Mouse (Mus musculus): ENCODE measurements around the gene Szrd1. TPM values are rescaled to one million over a fixed set of nuclear protein-coding genes. Genes with fewer than 3 reads are reported as not detected.
"Not testable (repeated sequence)": the region's sequence is repeated elsewhere in the genome, so short reads cannot be mapped to it uniquely, and the experiment has no call there.

Szrd1 gene
- total RNA-seq, 1 experiment from 2014 or later = 51.7 TPM

DNA sequence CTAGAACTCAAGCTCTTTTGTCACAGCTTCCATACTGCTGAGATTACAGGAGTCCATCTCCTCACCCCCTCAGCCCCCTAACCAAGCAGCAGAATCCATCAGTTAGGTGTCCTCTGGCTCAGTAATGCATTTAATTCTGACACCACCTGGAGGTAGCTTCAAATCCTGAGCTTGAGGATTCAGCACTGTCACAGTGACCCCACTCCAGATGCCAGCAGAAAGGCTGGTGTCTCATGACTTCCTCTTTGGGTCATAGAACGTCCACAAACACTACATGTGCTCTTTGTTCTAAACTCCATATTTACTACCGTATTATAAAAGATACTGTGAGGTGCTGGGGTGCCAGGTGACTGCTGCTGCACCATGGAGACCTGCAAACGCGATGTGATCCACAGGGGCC is 17.9 kb upstream of the Szrd1 start:
- ATAC-seq (replicated peaks in 1 of 2; ENCODE audit: insufficient read depth in 1 of 2, low FRiP score in 2 of 2, low TSS enrichment in 1 of 2, low read depth in 1 of 2, poor library complexity in 2 of 2, severe bottlenecking in 2 of 2) = peak; percentile 32 to 40; a peak in 2 of 4 replicates

DNA sequence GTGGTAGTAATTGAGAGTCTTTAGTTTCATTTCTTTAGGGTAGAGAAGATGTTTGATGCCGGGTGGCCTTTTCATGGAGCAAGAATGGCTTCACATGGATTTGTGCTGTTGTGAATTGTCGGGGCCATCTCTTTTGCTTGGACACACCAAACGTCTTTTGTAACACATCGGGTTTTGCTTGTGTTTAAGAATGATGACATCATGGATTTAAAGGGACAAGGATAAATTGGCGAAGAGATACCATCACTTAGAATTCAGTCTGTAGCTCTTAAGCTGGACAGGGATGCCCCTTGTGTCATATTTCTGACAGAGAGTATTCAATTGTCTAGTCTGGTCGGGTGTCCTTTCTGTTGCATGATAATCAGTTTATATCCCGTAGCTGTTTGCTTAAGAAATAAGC is 9.5 kb upstream of the Szrd1 start:
- no peak for ATAC-seq (replicated peaks in 1 of 2; ENCODE audit: insufficient read depth in 1 of 2, low FRiP score in 2 of 2, low TSS enrichment in 1 of 2, low read depth in 1 of 2, poor library complexity in 2 of 2, severe bottlenecking in 2 of 2)

DNA sequence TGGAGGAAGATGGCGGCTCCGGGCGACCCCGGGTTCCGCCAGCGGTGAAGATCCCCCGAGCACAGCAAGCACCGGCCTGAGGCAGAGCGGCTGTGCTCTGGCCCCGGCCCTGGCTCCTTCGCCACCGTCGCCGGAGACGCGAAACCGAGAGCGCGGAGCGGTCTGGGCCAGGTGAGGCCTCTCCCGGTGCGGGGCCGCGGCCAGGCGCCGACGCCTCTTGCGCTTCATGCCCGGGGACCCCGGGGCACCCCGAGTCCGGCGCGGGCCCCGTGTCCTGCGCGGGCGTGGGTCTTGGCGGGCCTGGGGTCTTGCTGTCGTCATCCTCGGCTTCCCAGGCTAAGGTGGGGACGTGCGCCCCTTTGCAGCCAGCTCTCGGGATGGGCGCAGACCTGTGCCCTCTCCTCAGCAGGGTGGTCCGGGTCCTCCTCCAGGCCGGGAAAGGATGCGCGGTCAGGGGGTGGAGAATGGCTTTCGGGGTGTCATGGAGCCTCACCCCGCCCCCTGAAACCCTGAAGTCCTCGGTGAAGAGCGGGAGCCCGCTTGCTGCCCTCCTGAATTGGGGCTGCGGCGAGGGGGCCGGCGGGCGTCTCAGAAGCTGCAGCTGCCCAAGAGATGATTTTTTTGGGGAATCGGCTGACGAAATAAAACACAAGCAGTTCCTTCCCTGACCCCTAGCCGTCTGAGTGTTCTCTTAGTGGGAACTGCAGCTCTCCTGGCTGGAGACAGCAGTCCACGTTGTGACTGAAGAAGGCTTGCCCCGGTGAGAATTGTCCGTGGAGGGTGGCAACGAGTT is 8.6 kb upstream of the Szrd1 start:
- ATAC-seq (replicated peaks in 1 of 2; ENCODE audit: insufficient read depth in 1 of 2, low FRiP score in 2 of 2, low TSS enrichment in 1 of 2, low read depth in 1 of 2, poor library complexity in 2 of 2, severe bottlenecking in 2 of 2) = peak; percentile 33 to 35; a peak in 3 of 4 replicates

DNA sequence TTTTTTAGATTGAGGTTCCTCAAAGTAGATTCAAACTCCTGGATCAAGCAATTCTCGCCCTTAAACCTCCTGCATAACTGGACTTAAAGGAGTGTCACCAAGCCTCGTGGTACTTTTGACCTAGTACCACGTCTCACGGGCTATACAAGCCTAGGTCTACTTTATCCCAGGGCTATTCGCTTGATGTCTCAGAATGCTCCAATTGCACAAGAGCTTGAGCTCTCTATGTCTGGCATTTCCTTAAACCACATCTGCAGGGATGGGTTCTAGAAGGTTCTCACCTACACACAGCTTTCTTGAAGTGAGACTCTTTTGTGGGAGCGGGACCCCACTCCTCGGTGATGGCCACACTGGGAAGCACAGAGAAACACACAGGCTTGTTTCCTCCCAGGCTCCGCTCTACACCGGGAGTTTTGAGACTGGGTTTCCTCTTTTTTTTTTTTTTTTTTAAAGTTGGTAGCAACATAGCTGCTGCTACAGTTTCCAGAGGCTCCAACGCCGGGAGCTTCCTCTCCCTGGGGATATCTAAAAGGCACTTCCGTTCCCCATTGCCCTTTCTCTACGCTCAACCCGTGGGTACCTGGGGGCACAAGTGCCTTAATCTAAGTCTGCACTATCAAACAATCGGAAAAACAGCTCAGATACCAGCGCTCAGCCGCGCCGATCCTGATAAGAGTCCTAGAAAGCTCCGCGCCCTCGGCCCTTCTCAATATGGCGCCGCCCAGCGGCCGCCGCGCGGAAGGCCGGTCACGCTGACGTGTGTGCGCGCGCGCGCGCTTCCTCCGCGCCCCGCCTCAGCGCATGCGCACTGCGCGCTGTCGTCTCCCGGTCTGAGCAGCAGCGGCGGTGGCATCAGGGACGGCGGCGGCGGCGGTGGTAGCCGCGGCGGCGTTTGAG is 7.8 kb upstream of the Szrd1 start, which contains the start of gene Fbxo42:
TSS of gene Fbxo42 (plus strand) at position 802 of the 897 bp plus-strand sequence.
- ATAC-seq (replicated peaks in 1 of 2; ENCODE audit: insufficient read depth in 1 of 2, low FRiP score in 2 of 2, low TSS enrichment in 1 of 2, low read depth in 1 of 2, poor library complexity in 2 of 2, severe bottlenecking in 2 of 2) = peak; percentile 60 to 83

DNA sequence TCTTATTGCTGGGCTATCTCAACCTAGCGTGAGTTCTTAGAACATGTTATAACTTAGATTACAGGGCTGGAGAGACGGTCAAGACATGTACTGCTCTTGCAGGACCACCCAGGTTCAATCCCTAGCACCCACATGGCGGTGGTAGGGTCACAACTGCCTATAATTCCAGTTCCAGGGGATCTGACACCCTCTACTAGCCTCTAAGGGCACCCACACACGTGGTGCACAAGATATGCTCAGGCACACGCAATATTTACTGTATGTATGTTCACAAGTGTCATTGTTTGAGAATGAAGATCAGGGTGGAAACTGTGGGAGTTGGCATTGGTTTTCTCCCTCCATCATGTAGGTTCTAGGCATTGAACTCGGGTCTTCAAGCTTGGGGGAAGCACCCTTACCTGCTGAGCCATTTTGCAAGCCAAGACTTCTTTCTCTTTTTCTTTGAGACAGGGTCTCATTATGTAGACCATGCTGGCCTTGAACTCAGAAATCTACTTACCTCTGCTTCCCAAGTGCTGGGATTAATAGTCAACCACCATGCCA is 7.0 kb upstream of the Szrd1 start:
- ATAC-seq (replicated peaks in 1 of 2; ENCODE audit: insufficient read depth in 1 of 2, low FRiP score in 2 of 2, low TSS enrichment in 1 of 2, low read depth in 1 of 2, poor library complexity in 2 of 2, severe bottlenecking in 2 of 2) = no peak

DNA sequence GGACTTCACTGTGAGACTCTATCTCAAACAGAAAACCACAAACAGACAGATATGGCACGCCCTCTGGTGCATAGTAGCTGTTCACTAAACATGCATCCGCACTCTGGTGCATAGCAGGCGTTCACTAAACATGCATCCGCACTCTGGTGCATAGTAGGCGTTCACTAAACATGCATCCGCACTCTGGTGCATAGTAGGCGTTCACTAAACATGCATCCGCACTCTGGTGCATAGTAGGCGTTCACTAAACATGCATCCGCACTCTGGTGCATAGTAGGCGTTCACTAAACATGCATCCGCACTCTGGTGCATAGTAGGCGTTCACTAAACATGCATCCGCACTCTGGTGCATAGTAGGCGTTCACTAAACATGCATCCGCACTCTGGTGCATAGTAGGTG is 5.5 kb upstream of the Szrd1 start:
- not testable (repeated sequence) for ATAC-seq (replicated peaks in 1 of 2; ENCODE audit: insufficient read depth in 1 of 2, low FRiP score in 2 of 2, low TSS enrichment in 1 of 2, low read depth in 1 of 2, poor library complexity in 2 of 2, severe bottlenecking in 2 of 2)

DNA sequence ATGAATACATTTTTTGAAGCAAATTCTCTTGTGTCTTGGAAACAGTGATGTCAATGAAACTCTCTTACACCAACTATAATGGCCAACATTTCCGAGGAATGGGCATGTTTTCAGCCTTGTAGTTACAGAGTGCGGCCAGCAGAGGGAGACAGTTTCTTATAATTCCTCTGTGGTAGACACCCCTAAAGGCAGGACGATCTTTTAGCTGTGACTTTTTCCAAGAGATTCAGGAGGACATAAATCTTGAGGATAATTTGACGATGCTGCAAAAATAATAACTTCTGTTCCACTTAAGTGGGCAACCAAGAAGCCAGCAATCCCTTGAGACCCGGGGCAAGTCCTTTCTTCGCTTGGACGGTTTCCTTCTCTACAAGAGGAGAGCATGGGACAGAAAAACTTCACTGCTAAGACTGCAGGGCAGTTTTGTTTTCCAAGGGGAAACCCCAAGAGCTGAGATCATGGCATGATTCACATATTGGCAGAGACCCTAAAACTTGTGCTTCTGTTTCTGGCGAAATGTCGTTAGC is 2.8 kb upstream of the Szrd1 start:
- ATAC-seq (replicated peaks in 1 of 2; ENCODE audit: insufficient read depth in 1 of 2, low FRiP score in 2 of 2, low TSS enrichment in 1 of 2, low read depth in 1 of 2, poor library complexity in 2 of 2, severe bottlenecking in 2 of 2) = peak in 1 of 2 experiments; percentile 24; a peak in 1 of 4 replicates

DNA sequence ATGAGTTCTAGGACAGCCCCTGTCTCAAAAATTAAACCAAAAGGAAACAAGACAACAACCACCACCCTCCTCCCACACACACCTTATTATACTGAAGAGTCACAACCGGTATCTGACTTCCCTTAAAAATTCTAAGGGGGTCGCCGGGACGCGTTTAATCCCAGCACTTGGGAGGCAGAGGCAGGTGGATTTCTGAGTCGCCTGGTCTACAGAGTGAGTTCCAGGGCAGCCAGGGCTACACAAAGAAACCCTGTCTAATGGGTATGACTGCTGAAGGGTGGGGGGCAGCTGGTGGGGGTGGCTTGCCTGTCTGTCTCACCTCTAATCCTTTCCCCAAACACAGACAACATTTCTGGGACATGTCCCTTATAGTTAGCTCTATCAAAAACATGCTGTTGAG is 1.4 kb upstream of the Szrd1 start:
- ATAC-seq (replicated peaks in 1 of 2; ENCODE audit: insufficient read depth in 1 of 2, low FRiP score in 2 of 2, low TSS enrichment in 1 of 2, low read depth in 1 of 2, poor library complexity in 2 of 2, severe bottlenecking in 2 of 2) = no peak

DNA sequence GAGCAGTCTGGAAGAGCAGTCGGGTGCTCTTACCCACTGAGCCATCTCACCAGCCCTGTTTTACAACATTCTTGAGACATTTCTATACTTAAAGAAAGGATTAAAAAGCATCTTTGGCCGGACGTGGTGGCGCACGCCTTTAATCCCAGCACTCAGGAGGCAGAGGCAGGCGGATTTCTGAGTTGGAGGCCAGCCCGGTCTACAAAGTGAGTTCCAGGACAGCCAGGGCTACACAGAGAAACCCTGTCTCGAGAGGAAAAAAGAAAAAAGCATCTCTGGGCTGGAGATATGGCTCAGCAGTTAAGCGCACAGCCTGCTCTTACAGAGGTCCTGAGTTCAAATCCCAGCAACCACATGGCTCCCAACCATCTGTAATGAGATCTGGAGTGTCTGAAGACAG is 779 bp upstream of the Szrd1 start:
- not testable (repeated sequence) for ATAC-seq (replicated peaks in 1 of 2; ENCODE audit: insufficient read depth in 1 of 2, low FRiP score in 2 of 2, low TSS enrichment in 1 of 2, low read depth in 1 of 2, poor library complexity in 2 of 2, severe bottlenecking in 2 of 2)

DNA sequence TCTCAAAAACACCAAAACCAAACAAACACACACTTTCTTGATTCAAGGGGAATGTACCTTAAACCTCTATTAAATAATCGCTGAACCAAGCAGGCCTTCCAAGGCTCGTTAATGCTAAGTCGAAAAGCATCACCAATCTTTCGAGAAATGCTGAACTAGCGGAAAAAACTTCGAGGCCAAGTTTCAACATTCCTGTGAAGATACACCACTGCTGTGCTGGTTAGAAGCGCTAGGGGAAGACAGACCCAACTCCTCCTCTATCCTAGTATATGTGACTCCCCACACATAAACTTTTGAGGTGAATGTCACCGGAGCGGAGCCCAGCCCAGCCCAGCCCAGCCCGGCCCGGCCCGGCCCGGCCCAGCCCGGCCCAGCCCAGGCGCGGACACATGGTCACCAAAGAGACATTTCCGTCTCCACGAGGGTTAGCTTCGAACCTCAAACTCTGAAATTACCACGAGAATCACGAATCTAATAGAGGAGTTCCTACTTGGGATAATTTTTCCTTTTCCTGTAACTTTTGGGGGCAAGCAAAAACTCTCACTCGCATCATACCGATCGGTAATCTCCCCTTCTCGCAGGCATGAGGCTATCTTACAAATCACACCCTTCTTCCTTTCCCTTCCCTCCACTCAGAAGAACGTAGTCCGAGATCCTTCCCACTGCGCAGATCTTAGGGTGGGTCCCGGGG is 1.0 kb downstream of the Szrd1 start:
- ATAC-seq (replicated peaks in 1 of 2; ENCODE audit: insufficient read depth in 1 of 2, low FRiP score in 2 of 2, low TSS enrichment in 1 of 2, low read depth in 1 of 2, poor library complexity in 2 of 2, severe bottlenecking in 2 of 2) = no peak

DNA sequence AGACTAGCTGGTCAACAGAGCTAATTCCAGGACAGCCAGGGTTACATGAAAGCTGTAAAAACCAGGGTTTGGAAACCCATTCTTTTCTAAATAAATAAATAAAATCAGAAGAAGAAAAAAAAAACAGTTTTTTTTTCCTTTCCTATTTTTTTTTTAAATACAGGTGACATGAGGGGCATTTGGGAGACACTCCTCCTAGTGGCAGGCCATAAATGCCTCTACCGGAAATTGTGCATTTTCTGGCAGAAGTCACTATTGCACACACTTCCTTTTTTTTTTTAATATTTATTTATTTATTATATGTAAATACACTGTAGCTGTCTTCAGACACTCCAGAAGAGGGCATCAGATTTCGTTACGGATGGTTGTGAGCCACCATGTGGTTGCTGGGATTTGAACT is 1.8 kb downstream of the Szrd1 start:
- ATAC-seq (replicated peaks in 1 of 2; ENCODE audit: insufficient read depth in 1 of 2, low FRiP score in 2 of 2, low TSS enrichment in 1 of 2, low read depth in 1 of 2, poor library complexity in 2 of 2, severe bottlenecking in 2 of 2) = not testable (repeated sequence)

DNA sequence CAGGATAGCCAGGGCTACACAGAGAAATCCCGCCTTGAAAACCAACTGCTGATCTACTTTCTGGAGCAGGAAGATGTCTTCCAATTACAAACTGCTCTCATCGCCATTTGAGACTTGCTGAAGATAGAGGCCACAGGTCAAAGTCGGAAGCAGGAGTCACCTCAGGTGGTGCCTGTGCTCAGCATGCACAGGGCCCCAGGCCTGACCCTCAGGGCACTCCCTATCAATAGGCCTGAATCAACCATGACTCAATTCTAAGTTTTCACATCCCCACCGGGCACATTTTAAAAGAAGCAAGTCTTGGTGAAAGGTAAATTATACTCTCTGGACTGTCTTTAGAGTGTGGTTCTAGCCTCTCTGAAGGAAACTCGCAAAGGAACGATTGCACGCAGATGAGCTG is 3.4 kb downstream of the Szrd1 start:
- no peak for ATAC-seq (replicated peaks in 1 of 2; ENCODE audit: insufficient read depth in 1 of 2, low FRiP score in 2 of 2, low TSS enrichment in 1 of 2, low read depth in 1 of 2, poor library complexity in 2 of 2, severe bottlenecking in 2 of 2)

DNA sequence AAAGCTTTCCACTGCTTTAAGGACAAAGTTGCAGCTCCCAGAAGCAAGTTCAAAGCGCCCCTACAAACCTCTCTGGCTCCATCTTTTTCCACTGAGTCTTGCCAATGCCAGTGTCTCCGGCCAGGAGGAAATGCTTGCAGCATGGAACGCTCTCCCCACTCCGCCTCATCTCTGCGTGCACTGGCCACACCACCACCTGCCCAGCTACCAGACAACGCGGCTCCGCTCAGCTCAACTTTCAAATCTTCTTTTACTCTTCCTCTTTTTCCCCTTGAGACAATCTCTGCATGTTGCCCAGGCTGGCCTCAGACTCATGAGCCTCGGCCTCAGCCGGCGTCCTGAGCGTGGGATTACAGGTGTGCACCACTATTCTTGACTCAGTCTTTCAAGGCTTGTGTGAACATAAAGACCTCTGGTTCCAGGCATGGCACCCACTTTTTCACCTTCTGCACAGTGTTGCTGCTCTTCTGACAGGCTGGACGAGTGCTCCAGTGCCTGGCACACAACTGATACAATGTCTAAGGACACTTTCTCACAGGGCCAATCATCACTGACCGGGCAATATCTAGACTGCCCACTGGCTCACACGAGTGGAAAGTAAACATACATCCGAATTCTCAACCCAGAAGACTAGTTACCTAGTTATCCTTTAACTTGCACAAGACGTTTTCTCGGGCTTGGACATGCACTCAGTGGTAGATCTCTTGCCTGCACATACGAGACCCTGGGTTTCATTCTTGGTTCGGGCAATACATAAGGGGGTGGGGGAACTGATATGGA is 4.6 kb downstream of the Szrd1 start:
- no peak for ATAC-seq (replicated peaks in 1 of 2; ENCODE audit: insufficient read depth in 1 of 2, low FRiP score in 2 of 2, low TSS enrichment in 1 of 2, low read depth in 1 of 2, poor library complexity in 2 of 2, severe bottlenecking in 2 of 2)

DNA sequence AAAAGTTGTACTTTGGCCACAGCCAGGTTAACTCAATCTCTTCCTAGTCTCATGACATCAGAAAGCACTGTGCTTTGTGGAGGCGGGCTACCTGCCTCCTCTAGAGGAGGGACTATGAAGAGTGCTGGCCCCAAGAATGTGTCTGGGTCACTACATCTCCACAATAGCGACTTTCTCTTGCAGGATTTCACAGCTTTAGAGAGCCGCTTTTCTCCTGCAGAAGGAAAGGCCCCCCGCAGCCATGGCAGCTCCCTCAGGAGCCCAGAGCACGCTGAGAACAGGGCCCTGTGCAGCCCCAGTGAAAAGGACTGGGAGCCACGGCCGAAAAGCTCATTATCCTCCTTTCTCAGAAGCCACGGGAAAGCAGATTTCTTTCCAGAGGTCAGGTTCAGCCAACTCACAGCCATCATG is 5.5 kb downstream of the Szrd1 start:
- no peak for ATAC-seq (replicated peaks in 1 of 2; ENCODE audit: insufficient read depth in 1 of 2, low FRiP score in 2 of 2, low TSS enrichment in 1 of 2, low read depth in 1 of 2, poor library complexity in 2 of 2, severe bottlenecking in 2 of 2)

DNA sequence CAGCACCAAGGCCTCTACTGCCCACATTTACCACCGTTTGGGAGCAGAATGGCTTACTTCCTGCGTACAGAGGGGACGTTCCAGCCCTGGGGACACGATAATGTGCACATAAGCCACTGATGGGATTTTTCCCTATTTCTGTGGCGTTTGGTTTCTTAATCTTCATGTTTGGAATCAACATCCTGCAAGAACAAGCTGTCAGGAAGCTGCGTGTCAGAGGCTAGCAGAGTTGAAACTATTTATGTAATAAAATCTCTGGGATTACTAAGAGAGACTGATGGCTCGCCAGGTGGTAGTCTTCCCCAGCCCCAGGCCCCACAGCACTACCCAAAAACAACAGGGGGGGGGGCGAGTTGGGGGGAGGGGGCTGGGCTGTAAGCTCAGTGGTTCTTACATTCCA is 6.3 kb downstream of the Szrd1 start:
- no peak for ATAC-seq (replicated peaks in 1 of 2; ENCODE audit: insufficient read depth in 1 of 2, low FRiP score in 2 of 2, low TSS enrichment in 1 of 2, low read depth in 1 of 2, poor library complexity in 2 of 2, severe bottlenecking in 2 of 2)

DNA sequence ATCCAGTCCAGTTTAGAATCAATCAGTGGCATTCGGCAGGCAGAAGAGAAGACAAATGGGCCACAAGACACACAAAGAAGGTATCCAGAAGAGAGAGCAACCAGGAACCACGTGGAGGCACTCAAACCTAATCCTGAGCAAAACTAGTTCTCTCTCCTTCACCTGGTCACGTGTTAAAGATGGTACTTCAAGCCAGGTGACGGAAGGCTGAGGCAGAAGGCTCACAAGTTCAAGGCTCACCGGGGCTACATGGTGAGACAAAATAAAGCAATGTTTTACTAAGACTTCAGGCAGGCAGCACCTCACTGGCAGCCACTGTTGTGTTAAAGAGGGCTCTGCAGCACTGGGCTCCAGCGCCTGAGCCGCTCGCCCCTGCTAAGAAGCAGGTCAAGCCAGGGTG is 7.4 kb downstream of the Szrd1 start:
- ATAC-seq (replicated peaks in 1 of 2; ENCODE audit: insufficient read depth in 1 of 2, low FRiP score in 2 of 2, low TSS enrichment in 1 of 2, low read depth in 1 of 2, poor library complexity in 2 of 2, severe bottlenecking in 2 of 2) = no peak
